Mouse (Mus musculus) MEL (cell line): ENCODE measurements around the gene Clec4g. TPM values are rescaled to one million over a fixed set of nuclear protein-coding genes. Genes with fewer than 3 reads are reported as not detected.

Experiments
- DNase-seq: peaks from one replicate; pipeline ENCODE4 v3.0.0; 2011; ENCODE audit warnings: low read depth, low spot score
- H3K27ac ChIP-seq: 2 replicates; pipeline ENCODE4 v1.5.1; 2012; ENCODE audit warnings: low read depth, mild to moderate bottlenecking, control low read depth, low read length, moderate library complexity; ENCODE audit not compliant: control insufficient read depth
- H3K27me3 ChIP-seq, 2 experiments: fragments of 150-350 bp in 1 of 2; sonication (generic) in 1 of 2; 2 replicates each; pipeline ENCODE4 v1.6.1; 2012; ENCODE audit warnings: low read length in 2 of 2, mild to moderate bottlenecking in 2 of 2, improper control_type of control experiment in 1 of 2, moderate library complexity in 1 of 2; ENCODE audit not compliant: insufficient read depth in 2 of 2, control insufficient read depth in 1 of 2
- H3K36me3 ChIP-seq, 2 experiments: 2 replicates each; pipeline ENCODE4 v1.6.1; 2012 to 2014; ENCODE audit warnings: low read length in 2 of 2, improper control_type of control experiment in 1 of 2, inconsistent platforms in 1 of 2, mild to moderate bottlenecking in 1 of 2; ENCODE audit not compliant: insufficient read depth in 2 of 2, control insufficient read depth in 1 of 2
- H3K4me1 ChIP-seq, 2 experiments: fragments of 150-350 bp in 1 of 2; sonication (generic) in 1 of 2; 2 replicates each; pipeline ENCODE4 v1.6.1; 2012; ENCODE audit warnings: low read length in 2 of 2, improper control_type of control experiment in 1 of 2, mild to moderate bottlenecking in 1 of 2; ENCODE audit not compliant: insufficient read depth in 2 of 2, control insufficient read depth in 1 of 2
- H3K4me3 ChIP-seq, 2 experiments: fragments of 150-350 bp in 1 of 2; sonication (generic) in 1 of 2; 2 replicates each; pipeline ENCODE4 v1.5.1; 2012; ENCODE audit warnings: low read depth in 2 of 2, low read length in 2 of 2, mild to moderate bottlenecking in 2 of 2, moderate library complexity in 2 of 2, control low read depth in 1 of 2, improper control_type of control experiment in 1 of 2; ENCODE audit not compliant: control insufficient read depth in 1 of 2, insufficient read depth in 1 of 2
- H3K79me2 ChIP-seq: 2 replicates; pipeline ENCODE4 v1.6.1; 2012; ENCODE audit warnings: mild to moderate bottlenecking, low read length, moderate library complexity; ENCODE audit not compliant: control insufficient read depth, poor library complexity, insufficient read depth
- H3K9ac ChIP-seq: 2 replicates; pipeline ENCODE4 v1.6.1; 2012; ENCODE audit warnings: low read depth, mild to moderate bottlenecking, control low read depth, low read length, moderate library complexity; ENCODE audit not compliant: control insufficient read depth, poor library complexity, severe bottlenecking
- H3K9me3 ChIP-seq: fragments of 150-350 bp; sonication (generic); replicated peaks from 2 replicates; pipeline ENCODE4 v1.6.1; 2012; ENCODE audit warnings: mild to moderate bottlenecking, low read length, improper control_type of control experiment, moderate library complexity; ENCODE audit not compliant: insufficient read depth
- BHLHE40 ChIP-seq: IDR thresholded peaks from 2 replicates; pipeline ENCODE4 v1.6.1; 2012; ENCODE audit warnings: low read depth, mild to moderate bottlenecking, inconsistent platforms, low read length, improper control_type of control experiment, borderline replicate concordance
- CHD1 ChIP-seq: IDR thresholded peaks from 2 replicates; pipeline ENCODE4 v1.6.1; 2012; ENCODE audit warnings: low read depth, mild to moderate bottlenecking, inconsistent platforms, low read length, improper control_type of control experiment
- CHD2 ChIP-seq: IDR thresholded peaks from 2 replicates; pipeline ENCODE4 v1.6.1; 2011; ENCODE audit warnings: low read length, improper control_type of control experiment
- ELF1 ChIP-seq: IDR thresholded peaks from 2 replicates; pipeline ENCODE4 v1.6.1; 2014; ENCODE audit warnings: low read depth, mild to moderate bottlenecking, inconsistent platforms, low read length, improper control_type of control experiment, moderate library complexity
- EP300 ChIP-seq, 2 experiments: IDR thresholded peaks; 2 replicates each; pipeline ENCODE4 v1.6.1; 2011; ENCODE audit warnings: improper control_type of control experiment in 2 of 2, low read length in 2 of 2, low read depth in 1 of 2, mild to moderate bottlenecking in 1 of 2
- ETS1 ChIP-seq: IDR thresholded peaks from 2 replicates; pipeline ENCODE4 v1.6.1; 2012; ENCODE audit warnings: low read depth, mild to moderate bottlenecking, inconsistent platforms, low read length, improper control_type of control experiment, moderate library complexity
- GABPA ChIP-seq: IDR thresholded peaks from 2 replicates; pipeline ENCODE4 v1.6.1; 2012; ENCODE audit warnings: low read depth, mild to moderate bottlenecking, inconsistent platforms, low read length, improper control_type of control experiment, moderate library complexity
- GATA1 ChIP-seq: IDR thresholded peaks from 2 replicates; pipeline ENCODE4 v1.6.1; 2011; ENCODE audit warnings: low read depth, low read length, improper control_type of control experiment
- HCFC1 ChIP-seq: IDR thresholded peaks from 2 replicates; pipeline ENCODE4 v1.6.1; 2012; ENCODE audit warnings: low read depth, mild to moderate bottlenecking, inconsistent platforms, low read length, improper control_type of control experiment, moderate library complexity
- JUND ChIP-seq: IDR thresholded peaks from 2 replicates; pipeline ENCODE4 v1.6.1; 2011; ENCODE audit warnings: low read depth, mild to moderate bottlenecking, improper control_type of control experiment, low read length
- MAFK ChIP-seq: IDR thresholded peaks from 2 replicates; pipeline ENCODE4 v1.6.1; 2011; ENCODE audit warnings: low read depth, mild to moderate bottlenecking, low read length, improper control_type of control experiment, borderline replicate concordance
- MAX ChIP-seq: IDR thresholded peaks from 2 replicates; pipeline ENCODE4 v1.6.1; 2011; ENCODE audit warnings: low read length, improper control_type of control experiment
- MAZ ChIP-seq: IDR thresholded peaks from 2 replicates; pipeline ENCODE4 v1.6.1; 2012; ENCODE audit warnings: low read depth, mild to moderate bottlenecking, inconsistent platforms, low read length, improper control_type of control experiment
- MEF2A ChIP-seq: IDR thresholded peaks from 2 replicates; pipeline ENCODE4 v1.6.1; 2014; ENCODE audit warnings: low read depth, mild to moderate bottlenecking, inconsistent platforms, low read length, improper control_type of control experiment; ENCODE audit not compliant: poor library complexity, insufficient replicate concordance, severe bottlenecking; ENCODE audit errors: extremely low read depth
- MYB ChIP-seq: IDR thresholded peaks from 2 replicates; pipeline ENCODE4 v1.6.1; 2011; ENCODE audit warnings: mild to moderate bottlenecking, low read depth, low read length, improper control_type of control experiment
- MYC ChIP-seq: IDR thresholded peaks from 2 replicates; pipeline ENCODE4 v1.6.1; 2011; ENCODE audit warnings: low read depth, mild to moderate bottlenecking, low read length, improper control_type of control experiment, moderate library complexity
- NELFE ChIP-seq: IDR thresholded peaks from 2 replicates; pipeline ENCODE4 v1.6.1; 2011; ENCODE audit warnings: low read depth, low read length, improper control_type of control experiment
- POLR2A ChIP-seq, 2 experiments: IDR thresholded peaks; 2 replicates each; pipeline ENCODE4 v1.6.1; 2011 to 2012; ENCODE audit warnings: low read length in 2 of 2, mild to moderate bottlenecking in 2 of 2, control low read depth in 1 of 2, improper control_type of control experiment in 1 of 2, low read depth in 1 of 2, moderate library complexity in 1 of 2; ENCODE audit not compliant: control insufficient read depth in 1 of 2, insufficient read depth in 1 of 2, poor library complexity in 1 of 2
- POLR2AphosphoS5 ChIP-seq: IDR thresholded peaks from 2 replicates; pipeline ENCODE4 v1.6.1; 2012; ENCODE audit warnings: low read depth, borderline replicate concordance, mild to moderate bottlenecking, inconsistent platforms, low read length, moderate library complexity, mixed read lengths
- RCOR1 ChIP-seq: IDR thresholded peaks from 2 replicates; pipeline ENCODE4 v1.6.1; 2012; ENCODE audit warnings: low read depth, mild to moderate bottlenecking, inconsistent platforms, low read length, improper control_type of control experiment
- SIN3A ChIP-seq: IDR thresholded peaks from 2 replicates; pipeline ENCODE4 v1.6.1; 2012; ENCODE audit warnings: low read length, improper control_type of control experiment, inconsistent platforms
- TBP ChIP-seq: IDR thresholded peaks from 2 replicates; pipeline ENCODE4 v1.8.0; 2011; ENCODE audit warnings: low read depth, low read length, improper control_type of control experiment
- TCF12 ChIP-seq: IDR thresholded peaks from 2 replicates; pipeline ENCODE4 v1.6.1; 2014; ENCODE audit warnings: low read depth, mild to moderate bottlenecking, inconsistent platforms, low read length, improper control_type of control experiment, moderate library complexity
- USF1 ChIP-seq: IDR thresholded peaks from 2 replicates; pipeline ENCODE4 v1.6.1; 2014; ENCODE audit warnings: low read depth, mild to moderate bottlenecking, inconsistent platforms, low read length, improper control_type of control experiment, moderate library complexity
- ZC3H11A ChIP-seq: IDR thresholded peaks from 2 replicates; pipeline ENCODE4 v1.6.1; 2012; ENCODE audit warnings: low read depth, mild to moderate bottlenecking, inconsistent platforms, low read length, improper control_type of control experiment
- ZKSCAN1 ChIP-seq: IDR thresholded peaks from 2 replicates; pipeline ENCODE4 v1.6.1; 2012; ENCODE audit warnings: low read depth, mild to moderate bottlenecking, inconsistent platforms, low read length, improper control_type of control experiment, moderate library complexity
- ZNF384 ChIP-seq: IDR thresholded peaks from 2 replicates; pipeline ENCODE4 v1.6.1; 2012; ENCODE audit warnings: low read depth, mild to moderate bottlenecking, inconsistent platforms, low read length, improper control_type of control experiment
- polyA plus RNA-seq, 2 experiments: library from polyadenylated mRNA; stranded (reverse) in 1 of 2; unstranded in 1 of 2; fragments of >175 nt in 1 of 2; fragments of >200 nt in 1 of 2; gene quantifications; 2 replicates each; pipeline versions ENCODE4 v1.2.1 to v1.2.4; 2012; ENCODE audit warnings: low replicate concordance in 2 of 2, low read depth in 1 of 2; ENCODE audit not compliant: insufficient read length in 2 of 2, insufficient read depth in 1 of 2, missing spikeins in 1 of 2
- total RNA-seq: library from RNA; depleted of rRNA; stranded (reverse); fragments of 300-350 nt; gene quantifications from 2 replicates; pipeline ENCODE4 v1.2.3, GENCODE M21; 2012

The Clec4g gene
- total and polyA plus RNA-seq, 3 experiments: not detected

DNA sequence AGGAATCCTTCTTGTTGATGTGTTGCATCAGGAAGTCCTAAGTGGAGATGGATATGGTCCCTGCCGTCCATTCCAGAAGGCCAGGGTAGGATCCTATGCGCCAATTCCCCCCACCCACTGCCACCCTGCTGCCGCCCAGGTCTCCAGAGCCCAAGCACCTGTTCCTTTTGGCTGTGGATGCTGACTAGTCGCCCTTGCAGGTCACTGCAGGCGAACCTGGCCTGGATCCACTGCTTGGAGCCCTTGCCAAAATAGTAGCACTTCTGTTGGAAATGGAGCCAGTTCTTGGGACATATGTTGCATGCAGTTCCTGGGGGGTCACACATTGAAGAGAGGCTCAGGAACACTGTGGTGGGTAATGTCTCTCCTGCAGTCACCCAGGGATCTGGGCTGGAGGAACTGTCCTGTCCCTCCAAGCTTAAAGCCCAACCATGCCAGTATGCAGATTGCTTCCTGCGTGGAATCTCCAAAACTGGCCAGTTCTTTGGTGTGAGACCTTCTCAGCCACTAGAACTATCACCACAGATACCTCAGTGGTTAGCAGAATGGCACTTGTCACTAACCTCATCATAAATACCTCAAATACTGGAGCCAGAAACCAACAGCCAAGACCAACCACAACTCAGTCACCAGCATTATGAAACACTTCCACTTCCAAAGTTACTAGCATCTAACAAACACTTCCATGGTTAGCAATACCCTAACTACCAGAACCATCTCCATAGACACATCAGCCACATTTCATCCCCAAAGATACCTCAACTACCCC is 36.9 kb downstream of the Clec4g start:
- 0 out of 4 replicates have a peak, but pooled peaks cover 0 to 2% of the 10 kb centered on the region in 2 experiments for H3K36me3 ChIP-seq

DNA sequence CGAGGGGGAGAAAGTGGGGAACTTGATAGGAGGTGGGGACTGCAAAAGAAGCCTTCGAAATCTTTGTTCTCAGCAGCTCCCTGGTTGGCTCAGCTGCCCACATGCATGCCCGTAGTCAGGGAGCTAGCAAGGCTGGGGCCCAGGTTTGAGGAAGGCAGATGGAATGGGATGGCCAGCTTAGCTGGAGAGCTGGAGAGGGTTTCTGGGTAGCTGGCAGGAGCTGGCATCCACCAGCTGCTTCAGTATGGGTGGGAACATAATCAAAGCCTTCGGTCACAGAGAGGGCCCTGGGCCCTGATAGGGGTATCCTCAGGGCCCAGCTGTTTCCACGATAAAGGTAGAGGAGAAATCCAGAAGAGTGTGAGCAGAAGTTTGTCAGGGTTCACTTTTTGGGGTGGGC is 38.0 kb downstream of the Clec4g start:
- no peak for DNase-seq
- H3K36me3 ChIP-seq: peaks cover 0 to 11% of the 10 kb centered on the region in 2 experiments; a peak in 2 of 4 replicates
- H3K27me3 ChIP-seq: no peaks in the 10 kb centered on the region
- H3K9ac ChIP-seq: no peak overlapping the region
- H3K4me3 ChIP-seq: no peak overlapping the region
- H3K9me3 ChIP-seq: no peaks in the 10 kb centered on the region
- no peak overlapping the region for H3K27ac ChIP-seq
- H3K4me1 ChIP-seq: peaks cover 0 to 6% of the 10 kb centered on the region in 2 experiments; a peak in 1 of 4 replicates
- TF ChIP-seq MAX (no peak), BHLHE40 (no peak), GABPA (no peak), EP300 (IDR thresholded peaks at IDR 0.05; ENCODE audit: low read depth in 1 of 2, low read length in 2 of 2) (no peak), CHD1 (no peak), POLR2A (IDR thresholded peaks at IDR 0.05; ENCODE audit: control insufficient read depth in 1 of 2, insufficient read depth in 1 of 2, low read depth in 1 of 2, low read length in 2 of 2, poor library complexity in 1 of 2) (no peak), MYB (no peak), USF1 (no peak), TBP (no peak), ZNF384 (no peak), ETS1 (no peak), ZKSCAN1 (no peak), ZC3H11A (no peak), MYC (no peak), SIN3A (no peak), RCOR1 (no peak), MAFK (no peak), HCFC1 (no peak), NELFE (no peak)
- peaks cover 21% of the 10 kb centered on the region for H3K79me2 ChIP-seq

More for the DNA sequence above, 36.9 kb downstream of the Clec4g start:
- Histone ChIP-seq H3K4me3 (no peak overlapping the region), H3K9ac (no peak overlapping the region), H3K27me3 (no peaks in the 10 kb centered on the region), H3K79me2 (peaks cover 10% of the 10 kb centered on the region), H3K9me3 (no peaks in the 10 kb centered on the region), H3K27ac (no peak overlapping the region), H3K4me1 (no peaks in the 10 kb centered on the region)
- DNase-seq: no peak
- no peak for TF ChIP-seq GATA1
- no peak for TF ChIP-seq MYB
- TF ChIP-seq ETS1: no peak
- no peak for TF ChIP-seq ELF1
- no peak for TF ChIP-seq GABPA
- no peak for TF ChIP-seq POLR2A (IDR thresholded peaks at IDR 0.05; ENCODE audit: control insufficient read depth in 1 of 2, insufficient read depth in 1 of 2, low read depth in 1 of 2, low read length in 2 of 2, poor library complexity in 1 of 2)
- TF ChIP-seq MAX: no peak
- no peak for TF ChIP-seq TCF12
- TF ChIP-seq ZC3H11A: no peak
- TF ChIP-seq MAFK: no peak
- TF ChIP-seq MEF2A: no peak
- TF ChIP-seq MAZ: no peak
- TF ChIP-seq CHD2: no peak
- no peak for TF ChIP-seq JUND
- TF ChIP-seq CHD1: no peak
- TF ChIP-seq MYC: no peak
- no peak for TF ChIP-seq POLR2AphosphoS5
- no peak for TF ChIP-seq BHLHE40
